Mouse (Mus musculus): ENCODE data around the gene Orai3.
A peak's percentile ranks its signal among the peaks of the same experiment; 100 is the strongest.
"Not testable (repeated sequence)": the region's sequence is repeated elsewhere in the genome, so short reads cannot be mapped to it uniquely, and the experiment has no call there.

Gene Orai3

GRCm38 (mm10) chr7:127763642-127764041 lies 6.0 kb upstream of the Orai3 start:
- peak; percentile 73 for DNase-seq (ENCODE audit: low read depth, low spot score)

- DNase-seq (ENCODE audit: low read depth, low spot score): no peak
These were observed 3.9 kb upstream of the Orai3 start for GRCm38 (mm10) chr7:127765756-127766155.

DNA sequence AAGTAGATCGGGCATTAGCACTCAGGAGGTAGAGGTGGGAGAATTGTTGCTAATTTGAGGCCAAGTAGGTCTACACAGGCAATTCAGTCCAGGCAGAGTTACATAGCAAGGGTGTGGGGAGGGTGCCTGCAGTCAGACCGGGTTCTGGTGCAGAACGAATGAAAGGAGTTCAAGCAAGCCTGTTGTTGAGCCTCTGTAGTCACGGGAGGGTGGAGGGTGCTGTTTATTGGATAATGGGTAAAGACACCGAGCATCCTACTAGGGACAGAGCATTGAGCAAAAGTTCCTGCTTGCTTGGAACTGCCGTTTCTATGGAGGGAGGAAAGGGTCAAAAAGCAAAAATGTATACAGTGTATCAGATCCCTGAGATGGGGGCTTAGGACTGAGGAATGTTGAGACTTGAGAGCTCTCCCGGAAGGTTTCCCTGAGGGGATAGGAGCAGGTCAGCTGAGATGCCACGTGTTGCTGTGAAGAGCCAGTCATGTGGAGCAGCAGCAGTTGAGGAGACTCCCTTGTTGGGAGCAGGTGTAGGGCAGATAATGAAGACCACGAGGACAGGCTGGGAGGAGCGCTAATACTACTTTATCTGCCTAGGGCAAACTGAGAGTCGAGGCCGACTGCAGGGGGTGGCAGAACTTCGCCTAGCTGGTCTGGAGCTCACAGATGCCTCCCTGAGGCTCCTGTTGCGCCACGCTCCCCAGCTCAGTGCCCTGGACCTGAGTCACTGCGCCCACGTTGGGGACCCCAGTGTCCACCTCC lies 2.6 kb upstream of the Orai3 start:
- DNase-seq (ENCODE audit: low read depth, low spot score): no peak

DNA sequence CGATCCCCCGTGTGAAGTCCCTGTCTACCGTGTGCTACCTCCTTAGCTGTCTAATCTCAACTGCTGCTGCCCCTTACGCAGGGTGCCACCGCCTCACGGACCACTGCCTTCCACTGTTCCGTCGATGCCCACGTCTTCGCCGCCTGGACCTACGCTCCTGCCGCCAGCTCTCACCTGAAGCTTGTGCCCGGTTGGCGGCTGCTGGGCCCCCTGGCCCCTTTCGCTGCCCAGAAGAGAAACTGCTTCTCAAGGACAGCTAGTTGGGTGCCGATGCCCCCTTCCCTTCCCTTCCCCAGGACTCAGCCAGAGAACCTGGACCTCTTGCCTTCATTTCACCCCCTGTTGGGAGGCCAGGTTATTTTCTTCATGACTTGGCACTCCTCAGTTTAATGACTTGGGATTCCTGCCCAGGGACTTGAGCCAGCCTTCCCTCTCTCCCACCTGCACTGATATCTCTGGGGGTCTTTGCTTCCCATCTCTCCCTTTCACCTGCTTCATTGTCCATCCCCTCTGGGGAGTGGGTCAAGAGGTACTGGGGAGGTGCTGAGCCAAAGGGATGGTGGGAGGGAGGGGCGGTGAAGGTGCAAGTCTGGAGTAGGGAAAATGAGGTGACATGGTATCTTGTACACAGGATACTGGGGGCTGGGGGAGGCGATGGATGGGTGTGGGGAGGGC lies 1.8 kb upstream of the Orai3 start:
- DNase-seq (ENCODE audit: low read depth, low spot score): no peak

- DNase-seq (ENCODE audit: low read depth, low spot score): peak; percentile 23
These were observed 1.1 kb upstream of the Orai3 start for GRCm38 (mm10) chr7:127768346-127768996.

- DNase-seq (ENCODE audit: low read depth, low spot score): peak; percentile 39
These were observed 520 bp upstream of the Orai3 start for GRCm38 (mm10) chr7:127768997-127769593.

DNA sequence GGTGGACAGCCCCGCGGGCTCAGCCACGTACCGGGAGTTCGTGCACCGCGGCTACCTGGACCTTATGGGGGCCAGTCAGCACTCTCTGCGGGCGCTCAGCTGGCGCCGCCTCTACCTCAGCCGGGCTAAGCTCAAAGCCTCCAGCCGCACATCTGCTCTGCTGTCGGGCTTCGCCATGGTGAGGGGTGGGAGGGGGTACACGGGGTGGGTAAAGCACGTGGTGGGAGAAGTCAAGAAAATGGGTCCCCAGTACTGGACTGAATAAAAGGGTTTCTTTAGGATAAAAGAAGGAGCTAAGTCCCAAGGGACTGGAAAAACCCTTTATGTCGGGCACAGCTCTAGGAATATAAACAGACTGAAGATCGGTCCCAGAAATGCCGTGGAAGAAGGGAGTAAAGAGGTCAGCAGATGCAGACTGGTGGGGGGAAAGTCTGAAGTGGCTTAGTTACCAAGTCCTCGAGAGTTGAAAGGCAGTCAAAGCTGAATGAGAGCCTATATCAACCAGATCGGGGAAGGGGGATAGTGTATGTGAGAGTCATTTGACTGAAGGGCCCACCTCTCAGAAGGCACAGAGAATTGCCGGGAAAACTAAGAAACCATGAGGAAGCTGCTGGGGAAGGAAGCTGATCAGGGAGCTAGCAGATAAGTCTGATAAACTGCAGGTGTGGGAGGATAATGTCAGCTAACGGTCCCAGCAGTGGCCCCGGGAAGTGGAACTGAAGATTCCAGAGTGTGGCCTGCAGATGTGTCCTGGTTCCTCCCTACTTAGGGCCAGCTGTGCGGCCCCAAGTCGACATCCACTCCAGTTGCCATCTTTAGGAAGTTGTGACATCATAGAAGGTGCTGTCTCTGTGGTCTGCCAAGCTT lies 657 bp downstream of the Orai3 start:
- DNase-seq (ENCODE audit: low read depth, low spot score): peak; percentile 47

DNA sequence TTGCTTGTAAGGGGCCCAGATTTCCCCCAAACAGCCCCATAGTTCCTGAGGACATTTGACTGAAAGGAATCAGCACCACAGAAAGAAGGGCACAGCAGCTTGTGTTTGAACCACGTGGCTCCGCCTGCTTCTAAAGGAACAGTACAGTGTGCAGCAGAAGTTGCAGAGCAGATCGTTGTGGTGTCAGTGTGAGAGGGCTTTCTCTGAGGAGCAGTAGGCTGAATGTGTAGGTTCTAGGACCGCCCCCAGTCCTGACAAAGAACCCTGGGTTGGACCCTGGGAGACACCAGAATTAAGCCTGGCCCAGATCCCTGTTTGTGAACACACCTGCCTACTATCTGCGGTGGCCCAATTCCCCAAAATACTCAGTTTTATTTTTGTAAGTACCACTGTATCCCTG lies 1.6 kb downstream of the Orai3 start:
- DNase-seq (ENCODE audit: low read depth, low spot score): no peak

DNA sequence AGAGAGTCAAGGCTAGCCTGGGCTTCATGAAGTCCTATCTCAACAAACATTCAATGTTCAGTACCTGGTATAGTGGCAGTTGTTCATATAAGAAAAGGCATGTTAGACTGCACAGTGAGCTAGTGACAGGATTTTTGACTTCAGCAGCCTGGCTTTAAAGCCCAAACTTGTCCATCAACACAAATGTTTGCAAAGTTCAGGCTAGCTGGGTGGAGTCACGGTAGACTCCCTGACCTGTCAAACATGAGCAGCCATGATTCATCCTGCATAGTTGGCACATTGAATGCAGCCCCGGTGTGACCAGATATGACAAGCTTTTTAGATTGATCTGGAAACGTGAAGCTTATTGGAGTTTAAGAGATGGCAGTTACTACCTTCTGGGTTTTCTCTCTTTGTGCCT lies 2.5 kb downstream of the Orai3 start:
- no peak for DNase-seq (ENCODE audit: low read depth, low spot score)

DNA sequence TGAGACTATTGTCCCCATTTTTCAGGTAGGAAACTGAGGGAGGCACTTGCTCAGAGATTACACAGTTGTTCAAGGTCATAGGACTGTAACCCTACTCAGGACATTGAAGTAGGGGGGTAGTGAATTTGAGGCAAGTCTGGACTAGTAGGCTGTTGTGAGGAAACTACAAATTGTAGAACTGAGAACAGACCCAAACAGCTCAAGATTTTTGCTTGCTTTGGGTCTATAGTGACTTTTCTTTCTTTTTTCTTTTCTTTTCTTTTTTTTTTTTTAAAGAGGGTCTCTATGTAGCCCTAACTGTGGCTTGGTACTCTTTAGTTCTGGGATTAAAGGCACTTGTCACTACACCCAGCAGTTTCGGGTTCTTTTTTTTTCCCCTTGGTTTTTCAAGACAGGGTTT lies 2.9 kb downstream of the Orai3 start:
- no peak for DNase-seq (ENCODE audit: low read depth, low spot score)

DNA sequence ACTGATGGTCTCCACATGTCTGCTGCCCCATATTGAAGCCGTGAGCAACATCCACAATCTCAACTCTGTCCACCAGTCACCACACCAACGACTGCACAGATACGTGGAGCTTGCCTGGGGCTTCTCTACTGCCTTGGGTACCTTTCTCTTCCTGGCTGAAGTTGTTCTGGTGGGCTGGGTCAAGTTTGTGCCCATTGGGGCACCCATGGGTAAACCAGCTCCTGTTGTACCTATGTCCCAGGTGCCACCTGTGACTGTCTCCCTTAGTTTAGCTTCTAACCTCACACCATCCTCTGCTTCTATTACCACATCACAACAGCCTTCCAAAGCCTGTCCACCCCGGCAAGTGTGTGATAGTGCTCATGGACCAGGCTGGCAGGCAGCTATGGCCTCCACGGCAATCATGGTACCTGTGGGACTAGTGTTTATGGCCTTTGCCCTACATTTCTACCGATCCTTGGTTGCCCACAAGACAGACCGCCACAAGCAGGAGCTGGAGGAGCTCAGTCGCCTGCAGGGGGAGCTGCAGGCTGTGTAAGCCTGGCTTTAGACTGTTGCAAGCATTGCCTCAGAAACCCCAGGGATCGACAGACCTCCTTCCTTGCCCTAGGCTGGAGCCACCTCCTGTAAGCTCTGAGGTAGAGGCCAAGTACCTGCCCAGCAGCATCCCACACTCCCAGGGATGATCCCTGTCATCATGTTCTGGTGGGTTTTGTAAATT lies 4.2 kb downstream of the Orai3 start:
- peak; percentile 88 for DNase-seq (ENCODE audit: low read depth, low spot score)

DNA sequence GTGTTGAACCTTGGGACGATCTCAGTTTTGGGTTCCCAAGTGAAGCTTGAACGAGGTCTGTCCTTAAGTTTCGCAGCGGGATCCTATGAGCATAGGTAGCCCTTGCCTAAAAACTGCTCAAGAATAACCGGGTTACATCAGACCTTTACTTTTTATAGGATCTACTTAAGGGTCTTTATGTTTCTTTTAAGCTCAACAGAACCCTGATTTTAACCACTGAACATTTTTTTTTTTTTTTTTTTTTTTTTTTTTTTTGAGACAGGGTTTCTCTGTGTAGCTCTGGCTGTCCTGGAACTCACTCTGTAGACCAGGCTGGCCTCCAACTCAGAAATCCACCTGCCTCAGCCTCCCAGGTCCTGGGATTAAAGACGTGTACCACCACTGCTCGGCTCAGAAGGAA lies 6.2 kb downstream of the Orai3 start:
- DNase-seq (ENCODE audit: low read depth, low spot score): not testable (repeated sequence)

DNA sequence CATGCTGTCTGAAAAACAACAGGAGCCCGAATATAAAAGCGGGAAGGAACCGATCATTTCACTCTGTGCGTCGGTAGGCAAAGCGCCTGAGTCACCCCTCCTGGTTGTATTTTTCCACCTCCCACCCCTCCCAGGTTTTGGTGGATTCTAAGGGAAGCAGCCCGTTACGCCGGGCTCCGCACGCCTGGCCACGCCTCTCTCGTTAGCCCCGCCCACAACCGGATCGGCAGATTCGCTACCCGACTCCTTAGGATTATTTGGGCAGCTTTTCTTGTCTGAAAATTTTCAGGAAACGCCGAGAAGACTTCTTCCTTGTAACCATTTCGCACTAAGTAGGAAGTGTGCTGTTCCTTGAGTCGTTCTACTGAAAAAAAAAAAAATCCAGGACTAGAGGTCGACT lies 6.8 kb downstream of the Orai3 start, which contains the start of gene Setd1a:
TSS of gene Setd1a (plus strand) at position 245 of the 400 bp plus-strand sequence.
- peak; percentile 85 for DNase-seq (ENCODE audit: low read depth, low spot score)

- DNase-seq (ENCODE audit: low read depth, low spot score): peak; percentile 99
These were observed 7.4 kb downstream of the Orai3 start for GRCm38 (mm10) chr7:127776878-127777473.

GRCm38 (mm10) chr7:127777474-127778266 lies 8.1 kb downstream of the Orai3 start:
- DNase-seq (ENCODE audit: low read depth, low spot score): peak; percentile 79

DNA sequence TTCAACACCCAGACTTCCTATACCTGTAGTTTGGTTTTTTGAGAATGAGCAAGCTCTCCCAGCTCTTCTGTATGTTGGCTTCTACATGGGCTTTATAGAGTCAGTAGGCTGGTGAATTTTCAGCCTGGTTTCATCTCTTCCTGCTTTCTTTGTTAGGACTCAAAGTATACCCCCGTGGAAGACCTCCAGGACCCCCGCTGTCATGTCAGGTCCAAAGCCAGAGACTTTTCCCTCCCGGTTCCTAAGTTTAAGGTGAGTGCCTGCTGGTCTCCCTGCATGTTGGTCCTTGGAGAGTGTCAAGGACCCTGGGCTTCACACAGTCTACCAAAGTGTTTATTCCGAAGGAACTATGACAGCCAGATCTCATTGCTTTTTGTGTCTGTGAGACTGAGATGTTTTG lies 8.7 kb downstream of the Orai3 start:
- DNase-seq (ENCODE audit: low read depth, low spot score): no peak

DNA sequence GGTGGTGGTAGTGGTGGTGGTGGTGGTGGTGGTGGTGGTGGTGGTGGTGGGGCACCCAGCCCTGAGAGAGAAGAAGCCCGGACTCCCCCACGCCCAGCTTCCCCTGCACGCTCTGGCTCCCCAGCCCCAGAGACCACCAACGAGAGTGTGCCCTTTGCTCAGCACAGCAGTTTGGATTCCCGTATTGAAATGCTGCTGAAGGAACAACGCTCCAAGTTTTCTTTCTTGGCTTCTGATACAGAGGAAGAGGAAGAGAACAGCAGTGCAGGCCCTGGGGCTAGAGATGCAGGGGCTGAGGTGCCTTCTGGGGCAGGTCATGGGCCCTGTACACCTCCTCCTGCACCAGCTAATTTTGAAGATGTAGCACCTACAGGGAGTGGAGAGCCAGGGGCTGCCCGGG lies 15.7 kb downstream of the Orai3 start, which contains the start of gene Gm49388:
TSS of gene Gm49388 (plus strand) at position 301 of the 400 bp plus-strand sequence.
- no peak for DNase-seq (ENCODE audit: low read depth, low spot score)

DNA sequence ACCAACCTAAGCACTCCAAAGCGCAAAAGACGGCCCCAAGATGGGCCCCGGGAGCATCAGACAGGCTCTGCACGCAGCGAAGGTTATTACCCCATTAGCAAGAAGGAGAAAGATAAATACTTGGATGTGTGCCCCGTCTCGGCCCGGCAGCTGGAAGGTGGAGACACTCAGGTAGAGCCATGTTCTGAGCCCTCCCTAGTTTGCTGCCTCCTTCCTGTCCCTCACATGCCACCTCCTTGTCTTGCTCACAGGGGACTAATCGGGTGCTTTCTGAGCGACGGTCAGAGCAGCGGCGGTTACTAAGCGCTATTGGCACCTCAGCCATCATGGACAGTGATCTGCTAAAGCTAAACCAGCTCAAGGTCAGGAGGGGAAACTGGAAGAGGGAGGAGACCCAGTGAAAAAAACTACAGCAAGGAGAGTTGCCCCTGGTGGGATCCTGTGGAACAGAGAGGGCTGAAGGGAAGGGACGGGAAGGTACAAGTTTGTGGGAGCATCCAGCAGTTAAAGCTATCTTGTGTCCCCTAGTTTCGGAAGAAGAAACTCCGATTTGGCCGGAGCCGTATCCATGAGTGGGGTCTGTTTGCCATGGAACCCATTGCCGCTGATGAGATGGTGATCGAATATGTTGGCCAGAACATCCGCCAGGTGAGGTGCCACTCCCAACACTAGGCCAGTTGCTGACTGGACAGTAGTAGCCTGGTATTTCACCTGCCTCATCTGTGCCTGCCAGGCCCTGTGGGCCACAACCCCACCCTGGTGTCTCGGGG lies 27.6 kb downstream of the Orai3 start:
- DNase-seq (ENCODE audit: low read depth, low spot score): no peak
